Mouse (Mus musculus) cerebellum, postnatal 10 days (tissue): ENCODE measurements at regions not wholly inside any gene's neighbourhood (a gene's known extent, or its start where the extent isn't known, plus 50 kb on each side); places are given as distances from the start of the nearest gene placed in this dataset.
"Not testable (repeated sequence)": the region's sequence is repeated elsewhere in the genome, so short reads cannot be mapped to it uniquely, and the experiment has no call there.

Experiments
- DNase-seq, 2 experiments: peaks; one replicate each; pipeline ENCODE4 v3.0.0; 2021; ENCODE audit warnings: mixed read lengths in 2 of 2

GRCm38 (mm10) chr9:43524947-43525565, 214.4 kb downstream of the Trim29 start:
- DNase-seq, result peak; percentile 73 to 76

- no peak for DNase-seq
These were observed 211.6 kb upstream of the Nectin1 start for GRCm38 (mm10) chr9:43532187-43532586.

DNA sequence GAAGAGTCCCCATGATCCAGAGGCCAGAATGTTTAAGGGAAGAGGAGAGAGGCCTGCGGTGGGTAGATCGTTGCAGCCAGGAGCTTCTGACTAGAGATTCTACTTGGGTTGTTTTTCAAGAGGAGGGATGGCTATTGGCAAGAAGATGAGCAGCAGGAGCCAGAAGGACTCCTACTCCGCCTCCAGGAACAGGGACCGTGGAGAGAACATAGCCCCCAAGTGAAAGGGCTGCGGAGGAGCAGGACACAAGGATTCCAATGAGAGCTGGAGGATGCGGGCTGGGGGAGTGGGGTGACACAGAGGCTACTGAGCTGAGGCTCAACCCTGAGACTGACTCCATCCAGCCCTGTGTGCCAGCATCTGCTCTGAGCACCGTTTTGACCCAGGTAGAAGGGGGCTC, 207.8 kb upstream of the Nectin1 start:
- DNase-seq, result no peak

- no peak for DNase-seq
These were observed 206.7 kb upstream of the Nectin1 start for GRCm38 (mm10) chr9:43537121-43537520.

DNA sequence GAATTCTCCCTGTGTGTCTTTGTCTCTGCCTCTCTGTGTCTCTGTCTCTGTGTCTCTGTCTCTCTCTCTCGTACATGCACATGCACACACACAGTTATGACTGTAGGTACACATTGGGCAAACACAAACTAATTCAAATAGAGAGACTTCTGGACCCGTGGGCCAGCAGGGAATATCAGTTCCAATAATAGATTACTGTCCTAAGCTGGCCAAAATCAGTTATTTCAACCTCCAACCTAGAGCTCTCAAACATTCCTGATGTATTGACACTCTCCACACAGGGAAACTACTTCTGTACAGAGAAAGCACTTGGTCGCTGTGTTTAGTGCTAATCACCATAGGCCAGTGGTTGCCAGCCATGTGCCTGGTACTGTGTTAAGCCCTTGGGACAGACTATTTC, 203.7 kb upstream of the Nectin1 start:
- no peak for DNase-seq

DNA sequence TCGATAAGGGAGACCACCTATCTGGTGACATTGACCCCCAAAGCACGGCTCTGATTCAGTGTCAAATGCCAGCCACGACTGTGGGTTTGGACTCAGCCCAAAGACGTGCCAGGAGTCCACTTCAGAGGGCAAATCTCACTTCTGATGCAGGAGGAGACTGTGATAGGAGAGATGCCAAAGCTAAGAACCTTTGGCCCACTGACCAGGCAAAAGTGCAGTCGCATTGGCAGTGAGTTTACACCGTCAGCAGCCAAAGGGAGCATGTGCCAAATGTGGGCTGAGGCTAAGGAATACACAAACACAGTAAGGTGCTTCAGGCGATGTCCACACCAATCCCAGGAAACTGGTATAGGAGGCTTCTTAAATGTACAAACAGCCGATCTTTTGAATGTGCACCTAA, 202.6 kb upstream of the Nectin1 start:
- DNase-seq, result peak; percentile 83 to 89

DNA sequence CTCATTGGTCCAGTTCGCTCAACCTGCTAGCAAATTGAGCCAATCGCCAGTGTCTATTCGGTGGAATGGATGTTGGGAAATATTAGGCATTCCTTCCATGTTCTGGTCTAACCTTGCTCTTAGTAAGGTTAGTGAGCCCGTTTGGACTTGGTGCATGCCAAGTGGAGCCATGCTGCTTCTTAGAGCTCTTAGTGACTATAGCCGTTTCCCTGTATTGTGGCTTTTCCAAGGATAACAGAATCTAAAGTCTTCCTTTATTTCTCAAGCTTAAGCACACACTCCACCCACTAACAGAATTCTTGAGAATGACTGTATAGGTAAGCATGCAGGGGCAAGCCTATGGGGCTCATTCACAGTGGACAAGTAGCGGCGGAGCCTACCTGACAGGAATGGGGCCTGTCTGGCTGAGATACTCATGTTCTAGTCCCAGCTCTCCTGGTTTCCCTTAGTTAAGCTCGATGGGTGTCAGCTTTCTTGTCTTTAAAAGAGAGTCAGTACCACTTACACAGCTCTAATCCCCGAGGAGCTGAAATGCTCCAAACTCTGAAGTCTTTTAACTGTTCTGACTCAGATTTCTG, 201.6 kb upstream of the Nectin1 start:
- no peak for DNase-seq

DNA sequence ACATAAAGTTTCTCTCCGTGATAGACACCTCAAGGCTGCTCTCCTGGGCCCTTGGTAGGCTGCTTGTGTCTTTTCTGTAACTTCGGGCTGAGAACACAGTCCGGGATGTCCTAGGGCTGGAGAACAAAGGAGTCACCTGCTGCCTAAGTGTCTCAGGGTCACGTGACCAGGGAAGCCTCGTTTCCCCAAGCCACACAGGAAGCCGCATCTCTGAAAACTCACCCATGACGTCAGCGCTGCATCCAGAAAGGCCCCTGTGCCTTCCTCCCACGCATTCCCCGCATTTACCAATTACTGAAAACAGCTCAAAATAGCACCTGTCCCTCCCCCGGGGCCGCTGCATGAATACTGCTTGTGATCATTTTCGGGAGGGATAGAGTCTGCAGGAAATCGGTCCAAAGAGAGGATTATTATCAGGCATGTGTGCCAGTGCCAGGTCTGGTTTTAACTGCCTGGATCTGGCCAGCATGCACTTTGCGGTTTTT, 198.7 kb upstream of the Nectin1 start:
- DNase-seq, result peak; percentile 62 to 64

GRCm38 (mm10) chr9:43548883-43549282, 194.9 kb upstream of the Nectin1 start:
- no peak for DNase-seq

GRCm38 (mm10) chr9:43549293-43549692, 194.5 kb upstream of the Nectin1 start:
- no peak for DNase-seq

- not testable (repeated sequence) for DNase-seq
These were observed 191.0 kb upstream of the Nectin1 start for GRCm38 (mm10) chr9:43552758-43553157.

GRCm38 (mm10) chr9:43562016-43562415, 181.8 kb upstream of the Nectin1 start:
- DNase-seq, result no peak

- no peak for DNase-seq
These were observed 179.4 kb upstream of the Nectin1 start for GRCm38 (mm10) chr9:43564239-43564906.

DNA sequence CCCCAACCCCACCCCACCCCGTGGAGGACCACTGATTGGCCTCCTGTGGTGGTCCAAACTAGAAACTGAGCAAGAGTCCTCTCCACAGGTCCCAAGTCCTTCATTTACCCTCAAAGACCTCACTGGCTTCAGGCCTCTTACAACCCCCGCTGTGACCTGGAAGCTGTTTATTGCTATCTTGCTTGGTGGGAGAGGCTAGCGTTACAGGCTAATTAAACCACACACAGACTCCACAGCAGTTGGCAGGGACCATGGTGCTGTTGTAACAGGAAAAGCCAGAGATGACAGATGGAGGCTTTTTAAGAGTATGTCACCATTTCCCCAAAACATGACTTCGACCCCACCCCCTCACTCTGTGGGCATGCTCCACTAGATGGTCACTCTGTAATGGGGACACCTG, 174.9 kb upstream of the Nectin1 start:
- peak; percentile 69 to 81 for DNase-seq

DNA sequence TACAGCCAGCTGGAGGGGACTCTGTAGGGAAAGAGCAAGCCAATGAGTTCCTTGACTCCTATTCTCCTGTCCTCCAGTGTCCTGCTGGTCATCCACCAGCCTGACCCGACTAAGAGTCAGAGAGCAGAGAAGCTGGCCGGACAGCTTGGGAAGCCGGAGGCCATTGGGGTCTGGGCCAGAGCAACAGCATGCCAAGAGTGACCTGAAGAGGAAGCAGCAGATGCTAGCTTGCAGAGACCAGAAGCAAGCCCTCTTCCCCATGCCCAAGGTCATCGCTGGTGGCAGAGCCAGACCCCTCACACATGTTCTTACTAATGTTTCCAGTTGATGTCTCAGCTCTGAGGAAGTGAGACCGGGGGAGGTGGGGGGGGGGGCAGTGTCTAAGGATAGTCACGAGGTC, 172.7 kb upstream of the Nectin1 start:
- DNase-seq, result peak; percentile 76 to 77

GRCm38 (mm10) chr9:43575659-43576058, 168.1 kb upstream of the Nectin1 start:
- no peak for DNase-seq

- DNase-seq, result no peak
These were observed 163.1 kb upstream of the Nectin1 start for GRCm38 (mm10) chr9:43580653-43581052.

DNA sequence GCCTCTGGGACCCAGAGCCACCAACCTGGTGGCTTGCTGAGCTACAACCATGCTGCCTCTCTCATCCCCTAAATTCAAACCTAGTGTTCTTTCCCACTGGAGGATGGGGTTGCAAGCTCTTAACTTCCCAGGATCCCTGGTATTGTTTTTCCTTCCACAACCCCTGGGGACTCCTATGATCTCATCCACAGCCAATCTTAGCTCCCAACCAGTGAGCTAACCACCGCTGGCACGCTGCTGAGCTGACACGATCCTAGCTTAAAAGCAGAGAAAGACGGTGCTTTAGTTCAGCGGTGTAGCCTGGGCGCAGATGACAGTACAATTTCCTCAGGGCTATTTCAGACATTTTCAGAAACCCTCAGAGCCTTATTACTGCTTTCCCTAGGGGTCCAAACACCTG, 158.2 kb upstream of the Nectin1 start:
- no peak for DNase-seq

DNA sequence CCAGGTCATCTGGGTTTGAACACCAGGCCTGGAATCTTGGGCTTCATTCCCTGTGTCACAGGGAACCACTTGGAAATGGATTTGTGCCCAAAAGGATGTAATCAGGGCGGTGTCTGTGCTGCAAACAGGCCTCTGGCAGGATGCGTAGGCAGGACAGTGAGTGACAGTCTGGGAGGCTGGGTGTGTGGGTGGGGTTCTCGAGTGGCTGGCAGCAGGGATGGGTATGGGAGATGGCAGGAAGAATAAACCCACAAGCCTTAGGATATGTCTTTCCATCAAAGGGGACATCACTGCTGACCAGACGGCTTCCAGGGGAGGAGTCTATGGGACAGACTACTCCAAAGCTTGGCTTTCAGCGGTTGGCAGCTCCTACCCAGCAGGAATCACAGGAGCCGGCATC, 150.5 kb upstream of the Nectin1 start:
- peak; percentile 26 to 33 for DNase-seq

GRCm38 (mm10) chr9:43594814-43595213, 149.0 kb upstream of the Nectin1 start:
- peak in 1 of 2 experiments; percentile 14 for DNase-seq

GRCm38 (mm10) chr9:43595461-43595860, 148.3 kb upstream of the Nectin1 start:
- DNase-seq, result no peak

DNA sequence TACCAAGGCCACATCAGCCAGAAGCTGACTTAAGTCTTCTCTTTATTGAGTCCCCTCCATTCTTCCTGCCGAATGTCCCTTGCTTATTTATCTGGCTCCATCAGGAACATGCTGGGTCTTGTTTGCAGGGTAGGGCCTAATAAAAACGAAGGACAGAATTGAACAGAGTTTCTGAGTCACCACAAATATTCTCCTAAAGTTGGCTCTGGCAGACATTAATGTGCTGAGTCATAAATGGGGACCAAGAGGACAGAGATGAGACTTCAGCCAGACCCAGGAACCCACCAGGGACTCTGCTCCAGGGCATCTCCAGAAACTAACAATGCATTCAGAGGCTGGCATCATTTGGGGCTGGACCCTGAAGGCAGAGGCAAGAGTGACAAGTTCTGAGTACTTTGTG, 143.4 kb upstream of the Nectin1 start:
- DNase-seq, result no peak

GRCm38 (mm10) chr9:43617632-43618031, 126.2 kb upstream of the Nectin1 start:
- no peak for DNase-seq

DNA sequence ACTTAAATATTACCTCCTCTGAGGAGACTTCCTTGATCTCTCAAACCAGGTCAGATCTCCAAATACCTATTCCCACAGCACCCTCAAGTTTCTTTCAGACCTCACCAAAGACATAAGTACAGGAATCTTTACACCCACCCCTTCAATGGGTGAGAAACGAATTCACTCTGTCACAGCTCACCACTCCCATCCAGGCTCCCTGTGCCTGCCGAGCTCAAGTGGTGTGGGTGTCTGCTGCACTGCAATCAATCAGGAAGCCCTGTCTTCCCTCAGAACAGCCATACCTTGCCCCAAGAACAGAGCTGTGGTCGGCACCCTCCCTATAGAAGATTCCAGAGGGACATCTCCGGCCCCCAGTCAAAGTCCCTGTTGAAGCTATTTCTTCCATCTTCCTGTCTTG, 116.2 kb upstream of the Nectin1 start:
- no peak for DNase-seq
